Mouse (Mus musculus) central nervous system, embryonic 11.5 days (tissue): Measurements from ENCODE around the gene Dtd1. TPM values are rescaled to one million over a fixed set of nuclear protein-coding genes. Genes with fewer than 3 reads are reported as not detected.

Source experiments
- polyA plus RNA-seq: library from polyadenylated mRNA; depleted of rRNA; stranded (reverse); fragments of >200 nt; gene quantifications from 2 replicates; pipeline ENCODE4 v1.2.3, GENCODE M21; 2012; rRNA removed

The Dtd1 gene
- polyA plus RNA-seq, result 19.3 and 21.4 TPM in 2 replicates

GRCm38 (mm10) chr2:144599831-144600687, at the start of gene Dtd1:
TSS of gene Dtd1 (plus strand) at chr2:144599897.

GRCm38 (mm10) chr2:144550529-144550928, 49.2 kb upstream of the Dtd1 start, which contains the start of gene Rbbp9:
TSS of gene Rbbp9 (minus strand) at chr2:144550869.

DNA sequence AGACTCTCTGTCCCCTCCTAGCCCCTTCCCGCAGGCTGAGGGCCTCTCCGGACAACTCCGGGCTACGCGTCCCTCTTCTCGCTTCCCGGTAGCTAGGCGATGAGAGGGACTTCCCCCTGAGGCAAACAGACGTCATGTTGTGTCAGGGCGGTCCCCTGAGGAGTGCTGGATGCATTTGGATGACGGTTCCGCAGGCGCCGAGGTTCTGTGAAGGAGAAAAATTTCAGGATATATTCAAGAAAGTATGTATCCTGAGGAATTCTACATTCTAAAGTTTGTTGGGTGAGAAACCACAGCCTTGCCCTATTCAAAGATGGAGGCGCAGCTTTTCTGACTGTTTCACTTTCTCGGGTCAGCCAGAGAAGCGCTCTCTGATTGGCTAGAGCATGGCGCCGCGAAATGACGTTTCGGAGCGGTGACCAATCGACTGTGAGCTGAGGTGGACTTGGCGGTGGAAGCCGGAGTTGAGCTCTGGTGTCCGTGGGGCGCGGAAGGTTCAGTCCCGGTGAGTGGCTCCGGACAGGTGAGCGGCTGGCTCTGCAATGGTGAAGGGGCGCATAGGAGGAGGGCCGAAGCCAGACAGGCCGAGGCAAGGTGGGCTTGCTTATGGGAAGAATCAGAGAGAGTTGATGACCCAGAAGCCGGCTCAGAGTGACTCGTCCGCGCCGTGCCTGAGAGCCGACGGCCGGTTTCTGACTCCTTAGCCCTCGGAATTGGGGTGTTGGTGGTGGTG, 43.7 kb upstream of the Dtd1 start, which contains the start of gene Sec23b:
Sec23b (plus strand) TSS at position 410 of the 733 bp plus-strand sequence.

DNA sequence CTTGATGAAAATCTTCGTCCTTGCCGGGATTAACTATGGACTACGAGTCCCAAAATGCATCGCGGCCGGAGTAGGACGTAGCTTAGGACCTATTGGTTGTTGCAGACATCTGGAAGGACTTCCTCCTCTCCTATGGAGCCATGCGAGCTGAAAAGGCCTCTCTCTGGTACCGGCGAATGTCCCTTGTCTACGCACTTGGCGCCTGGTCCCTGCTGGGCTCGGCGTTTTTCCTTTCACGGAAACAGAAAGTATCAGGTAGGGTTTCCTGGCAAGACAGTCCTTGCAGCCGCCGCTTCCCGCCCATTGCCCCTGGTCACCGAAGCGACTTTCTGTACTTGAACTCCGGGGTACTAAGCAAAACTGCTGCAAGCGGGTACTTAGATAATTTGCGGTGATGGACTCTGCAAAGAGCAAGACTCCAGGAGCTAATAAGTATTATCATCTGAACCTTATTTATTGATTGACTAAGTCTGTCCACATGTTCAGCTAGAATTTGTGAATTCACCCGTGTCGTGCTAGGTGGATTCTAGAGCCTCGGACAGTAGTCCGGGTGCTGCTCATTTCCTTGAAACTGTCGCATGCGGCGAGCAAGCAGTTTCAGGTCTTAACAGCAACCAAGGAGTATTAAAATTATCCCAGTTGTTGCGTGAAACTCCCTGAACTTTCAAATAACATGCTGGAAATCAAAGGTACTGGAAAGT, 5.6 kb upstream of the Dtd1 start, which contains the start of gene Smim26:
Smim26 (plus strand) TSS at position 104 of the 701 bp plus-strand sequence.

Other genes with a start within 250 kb of the Dtd1 start
- 42.1 and 46.0 TPM in 2 replicates for gene Kat14, start 230.9 kb upstream of the Dtd1 start, polyA plus RNA-seq
- gene Pet117, start 230.9 kb upstream of the Dtd1 start, polyA plus RNA-seq, result not detected in 2 replicates
- 2.6 and 3.0 TPM in 2 replicates for gene Dzank1, start 72.5 kb upstream of the Dtd1 start, polyA plus RNA-seq
- 26.1 and 32.4 TPM in 2 replicates for gene Polr3f, start 72.2 kb upstream of the Dtd1 start, polyA plus RNA-seq
- gene Rbbp9, start 49.0 kb upstream of the Dtd1 start, polyA plus RNA-seq, result 28.5 and 40.4 TPM in 2 replicates
- gene Sec23b, start 43.7 kb upstream of the Dtd1 start, polyA plus RNA-seq, result 84.8 and 90.9 TPM in 2 replicates
- gene Smim26, start 5.8 kb upstream of the Dtd1 start, polyA plus RNA-seq, result 29.0 and 35.2 TPM in 2 replicates
- not detected in 2 replicates for gene Scp2d1, start 223.8 kb downstream of the Dtd1 start, polyA plus RNA-seq